Mouse (Mus musculus): ENCODE results near the gene Epc2.

Gene Epc2

DNA sequence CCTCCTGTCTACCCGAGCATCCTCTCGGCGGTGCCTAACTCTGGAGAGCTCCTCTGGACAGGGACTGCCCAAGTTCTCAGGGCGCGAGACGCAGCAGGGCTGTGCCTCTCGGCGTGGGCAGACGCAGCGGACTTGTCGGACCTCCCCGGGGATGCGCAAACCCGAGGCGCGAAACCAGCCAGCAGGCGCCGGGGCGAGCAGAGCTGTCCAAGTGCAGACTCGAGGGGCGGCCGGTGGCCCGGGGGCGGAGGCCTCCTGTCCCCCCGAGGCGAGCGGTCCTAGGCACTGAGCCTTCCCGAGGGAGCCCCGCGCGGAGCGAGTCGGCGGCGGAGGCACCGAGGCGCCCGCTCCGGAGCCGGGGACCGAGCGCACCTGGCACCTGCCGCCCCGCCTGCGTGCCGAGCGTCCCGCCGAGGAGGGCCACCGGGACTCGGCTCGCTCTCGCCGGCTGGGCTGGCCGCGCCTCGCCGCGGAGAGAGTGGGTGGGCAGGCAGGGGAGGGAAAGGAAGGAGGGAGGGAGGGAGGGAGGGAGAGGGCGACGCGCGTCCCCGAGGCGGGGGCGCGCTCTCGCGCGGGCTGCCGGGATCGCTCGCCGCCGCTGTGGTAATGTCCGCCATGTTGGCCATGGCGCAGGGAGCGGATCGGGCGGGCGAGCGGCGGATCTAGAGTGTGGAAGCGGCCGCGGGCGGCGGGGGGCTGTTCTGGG, at the start of gene Epc2:
Epc2 (plus strand) TSS at position 556 of the 706 bp plus-strand sequence.
- DNase-seq (ENCODE audit: low spot score) = peak; percentile 70

DNA sequence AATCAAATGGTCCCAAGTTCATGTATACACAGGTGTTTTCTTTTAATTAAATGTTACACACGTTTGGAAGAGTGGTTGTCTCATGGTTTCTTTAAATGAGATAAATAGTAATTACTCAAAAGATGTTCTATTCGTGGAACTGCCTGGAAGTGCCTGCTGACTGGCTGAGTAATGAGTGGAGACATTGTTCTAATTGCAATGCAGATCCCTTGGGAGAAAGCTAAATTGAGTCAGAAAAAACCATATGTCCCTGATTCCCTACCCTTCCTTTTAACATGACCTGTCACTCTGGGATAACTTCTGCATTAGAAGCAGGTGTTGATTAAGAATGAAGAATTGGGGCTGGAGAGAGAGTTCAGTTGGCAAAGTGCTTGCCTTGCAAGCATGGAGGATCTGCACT, 45.3 kb upstream of the Epc2 start:
- DNase-seq (ENCODE audit: low spot score) = no peak

DNA sequence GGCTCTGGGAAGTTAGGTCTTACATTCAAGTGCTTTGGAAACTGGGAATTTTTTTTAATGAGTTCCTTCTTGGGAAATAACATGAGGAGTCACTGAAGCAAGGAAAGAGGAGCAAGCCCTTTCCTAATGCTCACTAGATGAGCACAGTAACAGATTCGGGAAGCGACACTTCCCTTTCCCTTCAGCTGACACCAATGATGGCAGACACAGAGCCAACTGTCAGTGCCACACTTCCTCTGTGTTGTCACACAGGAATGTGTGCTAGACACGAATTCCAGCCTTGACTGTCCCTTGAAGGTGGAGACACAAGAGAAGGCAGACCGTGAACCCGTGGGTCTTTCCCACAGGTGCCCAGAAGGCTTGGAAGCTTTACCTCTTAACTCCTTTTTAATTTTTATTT, 39.6 kb upstream of the Epc2 start:
- DNase-seq (ENCODE audit: low spot score) = no peak

DNA sequence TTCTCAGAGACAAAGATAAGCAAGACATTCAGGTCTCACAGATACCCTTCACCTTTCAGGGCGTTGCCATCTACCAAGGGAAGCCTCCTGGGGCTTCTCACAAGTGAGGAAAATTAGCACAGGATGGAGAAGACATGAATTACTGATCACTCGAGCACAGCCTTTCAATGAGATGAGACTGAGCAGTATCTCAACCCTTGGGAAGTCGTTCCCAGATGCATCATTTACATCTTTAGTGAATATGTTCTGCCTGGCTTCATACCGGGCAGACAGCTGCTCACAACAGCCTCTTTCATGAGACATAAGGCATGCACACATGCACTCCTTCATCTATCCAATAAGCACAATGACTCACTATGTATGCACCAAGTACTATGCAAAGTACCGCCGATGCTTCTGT, 38.7 kb upstream of the Epc2 start:
- no peak for DNase-seq (ENCODE audit: low spot score)

DNA sequence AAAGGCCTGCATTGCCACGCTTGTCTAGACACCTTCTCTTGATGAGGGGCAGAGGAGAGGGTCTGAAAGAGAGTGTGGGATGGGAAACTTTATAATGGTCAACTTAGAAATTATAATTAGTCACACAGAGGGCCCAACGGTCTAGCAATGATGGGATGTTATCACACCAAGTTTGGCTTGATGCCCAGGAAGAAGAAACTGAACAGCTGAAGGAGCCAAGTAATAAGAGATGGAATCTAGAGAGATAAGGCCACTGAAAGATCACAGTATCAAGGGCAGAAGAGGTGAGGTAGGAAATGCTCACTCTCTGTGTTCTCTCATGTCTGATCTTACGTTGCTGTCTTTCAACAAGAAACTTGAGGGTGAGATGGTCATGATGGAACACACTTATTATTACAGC, 35.4 kb upstream of the Epc2 start:
- no peak for DNase-seq (ENCODE audit: low spot score)

DNA sequence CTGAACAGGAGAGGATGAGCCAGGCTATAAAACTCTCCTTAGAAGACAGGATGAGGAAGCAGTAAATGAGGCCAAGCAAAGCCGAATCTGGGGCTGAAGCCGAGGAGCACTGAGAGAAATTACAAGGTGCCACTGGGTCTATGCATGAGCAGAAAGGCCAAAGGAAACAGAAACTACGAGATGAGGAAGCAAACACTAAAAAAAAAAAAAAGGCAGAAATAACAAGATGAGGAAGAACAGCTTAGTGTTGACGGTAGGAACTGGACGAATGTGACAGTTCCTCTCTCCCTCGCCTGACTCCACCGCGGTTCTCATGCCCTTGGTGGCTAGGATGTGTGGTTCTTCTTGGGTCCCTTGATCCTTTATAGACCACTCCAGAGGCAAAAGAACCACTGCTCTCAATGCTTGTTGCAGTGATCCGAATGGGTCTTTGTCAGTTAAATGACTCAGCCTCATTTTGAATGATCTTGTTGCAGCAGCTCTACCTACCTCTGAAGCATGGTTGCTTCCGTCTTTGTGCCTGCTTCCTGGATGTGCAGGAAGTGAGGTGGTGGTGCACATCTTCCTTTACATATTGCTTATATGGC, 34.2 kb upstream of the Epc2 start:
- no peak for DNase-seq (ENCODE audit: low spot score)

DNA sequence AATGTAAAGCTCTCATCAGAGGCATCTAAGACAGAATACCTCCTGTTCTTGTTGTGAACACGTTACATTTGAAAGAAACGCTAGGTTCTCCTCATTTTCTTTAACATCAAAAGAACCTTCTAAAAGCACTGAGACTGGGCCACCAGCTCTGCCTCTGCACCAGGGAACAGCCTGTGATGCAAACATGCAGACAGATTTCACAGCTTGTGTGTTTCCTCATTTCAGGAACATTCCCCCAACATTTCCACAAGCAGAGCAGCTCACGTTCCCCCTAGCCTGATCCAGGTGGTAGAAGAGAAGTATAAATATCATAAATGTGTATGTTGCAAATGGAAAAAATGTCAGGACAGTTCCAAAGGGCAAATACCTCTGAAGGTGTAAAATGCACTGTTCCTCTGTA, 30.9 kb upstream of the Epc2 start:
- no peak for DNase-seq (ENCODE audit: low spot score)

DNA sequence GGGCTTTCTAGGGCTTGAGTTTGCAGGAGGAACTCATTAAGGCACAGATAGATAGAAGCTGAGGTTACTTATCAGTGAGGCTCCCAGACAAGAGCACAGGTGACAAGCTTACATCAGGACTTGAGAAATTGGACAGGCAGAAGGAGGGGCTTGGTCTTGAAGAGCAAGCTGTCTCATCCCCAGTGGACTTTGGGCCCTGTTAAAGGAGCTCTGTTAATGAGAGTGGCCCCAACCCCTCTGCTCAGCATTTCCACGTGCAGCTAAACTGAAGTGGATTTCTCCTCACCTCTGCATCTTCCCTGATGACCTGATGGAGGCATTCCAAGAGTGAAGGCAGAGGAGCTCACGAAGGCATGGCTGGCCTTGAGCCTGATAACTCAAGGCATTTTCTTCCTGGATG, 27.4 kb upstream of the Epc2 start:
- DNase-seq (ENCODE audit: low spot score) = no peak

DNA sequence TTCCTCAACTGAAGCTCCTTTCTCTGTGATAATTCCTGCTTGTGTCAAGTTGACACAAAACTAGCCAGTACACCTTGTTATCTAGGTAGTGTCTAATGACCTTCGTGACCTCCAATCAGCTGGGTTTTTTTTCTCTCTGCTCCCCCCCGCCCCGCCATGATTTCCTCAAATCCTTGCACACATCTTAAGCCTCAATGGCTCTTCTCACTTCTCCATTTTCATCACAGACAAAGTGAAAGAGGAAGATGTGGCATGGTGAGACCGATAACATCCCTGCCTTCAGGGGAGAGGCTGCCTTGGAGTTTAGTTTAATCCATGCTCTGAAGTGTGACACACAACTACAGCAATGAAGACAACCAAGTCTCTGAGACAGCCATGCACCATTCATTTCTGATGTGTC, 26.5 kb upstream of the Epc2 start:
- DNase-seq (ENCODE audit: low spot score) = no peak

DNA sequence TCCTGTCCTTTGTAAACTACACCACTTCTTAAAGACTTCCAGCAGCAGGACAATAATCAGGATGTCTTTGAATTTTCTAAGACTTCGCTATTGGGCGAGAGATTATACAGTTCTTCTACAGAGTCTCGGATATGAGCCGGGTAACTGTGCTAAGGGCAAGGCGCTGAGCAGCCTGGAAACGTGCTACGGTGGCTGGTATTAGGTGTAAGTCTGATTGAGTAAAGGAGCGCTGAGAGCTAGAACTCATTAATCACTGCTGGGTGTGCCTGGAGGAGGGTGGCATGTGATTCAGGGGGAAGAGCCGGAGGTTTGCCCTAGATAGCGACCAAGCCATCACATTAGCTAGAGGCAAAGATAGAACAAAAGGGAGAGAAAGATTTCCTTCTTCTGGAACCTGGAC, 25.1 kb upstream of the Epc2 start:
- DNase-seq (ENCODE audit: low spot score) = no peak

DNA sequence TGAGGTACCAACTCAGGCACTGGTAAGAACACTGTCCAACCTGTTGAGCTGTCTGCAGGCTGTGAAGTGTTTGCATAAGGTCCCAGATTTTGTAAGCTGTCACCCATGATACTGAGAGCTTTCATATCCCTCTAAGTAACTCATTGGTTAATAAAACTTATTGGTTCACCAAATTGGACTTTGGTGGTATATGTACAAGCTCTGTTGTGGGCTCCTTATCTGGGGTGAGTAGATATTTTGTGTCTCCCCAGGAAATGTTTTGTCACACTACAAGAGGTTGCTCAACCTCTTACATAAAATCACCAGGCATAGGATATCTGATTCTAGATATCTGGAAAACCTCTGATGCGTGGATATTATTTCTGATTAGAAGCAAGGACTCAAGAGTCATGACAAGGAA, 20.3 kb upstream of the Epc2 start:
- DNase-seq (ENCODE audit: low spot score) = no peak

DNA sequence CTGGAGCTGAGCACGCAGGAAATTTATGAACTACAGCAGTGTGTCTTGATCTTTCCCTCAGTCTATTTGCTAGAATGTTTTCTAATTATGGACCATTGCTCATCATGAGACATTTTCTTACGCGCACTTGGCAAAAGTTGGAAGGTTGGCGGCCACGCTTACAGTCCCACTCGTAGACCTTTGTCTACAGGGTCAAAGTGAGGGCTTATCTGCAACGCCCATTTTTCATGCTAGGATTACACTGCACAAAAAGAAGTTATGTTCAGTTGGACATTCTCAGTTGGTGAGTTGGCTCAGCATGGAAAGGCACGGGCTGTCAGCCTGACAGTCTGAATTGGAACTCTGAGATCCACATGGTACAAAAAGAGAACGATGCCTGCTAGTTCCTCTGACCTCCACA, 18.1 kb upstream of the Epc2 start:
- no peak for DNase-seq (ENCODE audit: low spot score)

DNA sequence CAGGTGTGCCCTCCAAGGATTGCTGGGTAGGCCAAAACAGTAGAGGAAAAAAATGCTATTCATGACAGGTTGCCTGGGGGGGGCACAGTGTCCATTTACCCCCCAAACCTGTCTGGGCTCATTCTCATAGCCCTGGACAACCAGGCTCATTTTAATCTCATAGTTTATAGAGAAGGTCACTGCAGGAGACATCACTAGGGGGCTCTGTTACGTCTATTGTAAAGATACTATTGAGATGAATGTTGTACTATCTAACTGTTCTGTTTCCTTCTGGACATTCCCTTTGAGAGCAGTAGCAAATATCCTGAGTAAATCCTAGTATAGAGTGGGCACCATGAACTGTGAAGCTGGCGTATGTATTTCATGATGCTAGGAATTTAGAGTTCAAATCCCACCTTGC, 5.0 kb upstream of the Epc2 start:
- no peak for DNase-seq (ENCODE audit: low spot score)

DNA sequence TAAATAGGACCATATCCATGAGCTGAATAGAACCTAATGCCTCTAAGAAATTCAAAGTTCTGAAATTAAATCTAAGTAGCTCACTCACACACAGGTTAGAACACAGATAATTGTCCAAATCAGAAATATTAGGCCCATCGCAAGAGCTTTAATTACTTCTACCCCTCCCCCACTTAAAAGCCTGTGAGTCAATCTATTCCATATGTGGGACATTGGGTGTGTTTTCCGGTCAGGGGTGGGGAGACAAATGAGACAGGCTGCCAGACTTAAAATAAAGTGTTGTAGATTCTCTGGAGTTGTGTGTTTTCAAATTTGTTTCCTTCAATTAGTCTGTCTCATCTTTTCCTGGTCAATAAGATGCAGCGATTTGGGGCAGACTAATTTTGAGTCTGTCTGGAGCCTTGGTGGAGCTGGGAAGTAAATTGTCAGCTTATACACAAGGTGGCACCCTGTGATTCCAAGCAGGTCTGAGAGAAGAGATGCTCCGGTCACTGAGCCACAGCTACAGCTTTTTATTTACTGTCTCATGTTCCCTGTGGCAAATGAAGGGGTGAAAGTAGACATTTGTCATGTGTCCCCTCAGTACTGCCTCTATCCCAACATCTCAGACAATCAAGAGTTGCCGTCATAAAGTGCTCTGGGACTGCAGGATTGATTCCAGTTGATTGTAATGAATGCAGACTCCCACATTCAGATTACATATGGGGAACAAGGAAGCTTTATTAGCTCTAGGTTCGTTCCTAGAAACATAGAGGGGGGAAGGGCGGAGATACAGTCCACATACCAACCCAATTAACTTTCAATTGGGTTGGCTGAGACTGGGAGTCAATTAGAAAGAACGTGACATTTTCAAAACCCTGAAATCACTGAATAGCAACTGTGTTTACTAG, 3.5 kb upstream of the Epc2 start:
- DNase-seq (ENCODE audit: low spot score) = no peak

DNA sequence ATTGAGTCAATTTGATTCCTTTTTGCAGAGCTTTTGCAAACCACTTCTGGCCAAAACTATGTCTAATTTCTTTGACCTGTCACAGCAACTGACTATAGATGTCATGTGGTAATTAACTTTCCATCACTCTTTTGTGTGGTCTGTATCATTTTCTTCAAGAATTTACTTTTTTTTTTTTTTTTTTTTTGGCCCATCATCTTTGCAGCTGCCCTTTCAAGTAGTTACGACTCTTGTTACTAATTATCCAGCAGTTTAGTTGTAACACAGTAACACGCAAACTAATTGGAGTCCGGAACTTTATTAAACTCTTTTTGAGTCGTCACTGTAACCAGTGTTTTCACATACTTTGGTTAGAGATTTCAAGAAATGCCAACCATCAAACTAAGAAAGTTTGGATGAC, 819 bp upstream of the Epc2 start:
- DNase-seq (ENCODE audit: low spot score) = no peak

DNA sequence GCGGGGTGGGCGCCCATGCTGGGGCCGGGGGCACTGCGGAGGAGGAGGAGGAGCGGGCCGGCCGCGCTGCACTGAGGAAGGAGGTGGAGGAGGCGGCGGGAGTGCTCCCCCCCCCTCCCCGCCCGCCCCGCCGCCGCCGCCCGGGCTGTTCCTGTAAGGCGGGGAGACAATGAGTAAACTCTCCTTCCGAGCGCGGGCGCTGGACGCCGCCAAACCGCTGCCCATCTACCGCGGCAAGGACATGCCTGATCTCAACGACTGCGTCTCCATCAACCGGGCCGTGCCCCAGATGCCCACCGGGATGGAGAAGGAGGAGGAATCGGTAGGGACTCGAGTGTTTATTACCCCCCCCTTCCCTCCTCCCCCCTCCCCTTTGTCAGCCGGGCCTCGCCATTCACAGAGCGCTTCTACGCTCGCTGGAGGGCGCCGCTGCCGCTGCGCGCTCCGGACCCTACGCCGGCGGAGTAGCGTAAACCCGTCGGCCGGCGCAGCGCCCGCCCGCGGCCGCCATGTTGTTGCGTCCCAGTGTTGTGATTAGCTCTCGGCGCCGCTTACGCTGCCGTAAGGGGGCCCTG, 438 bp downstream of the Epc2 start:
- DNase-seq (ENCODE audit: low spot score) = peak; percentile 94

DNA sequence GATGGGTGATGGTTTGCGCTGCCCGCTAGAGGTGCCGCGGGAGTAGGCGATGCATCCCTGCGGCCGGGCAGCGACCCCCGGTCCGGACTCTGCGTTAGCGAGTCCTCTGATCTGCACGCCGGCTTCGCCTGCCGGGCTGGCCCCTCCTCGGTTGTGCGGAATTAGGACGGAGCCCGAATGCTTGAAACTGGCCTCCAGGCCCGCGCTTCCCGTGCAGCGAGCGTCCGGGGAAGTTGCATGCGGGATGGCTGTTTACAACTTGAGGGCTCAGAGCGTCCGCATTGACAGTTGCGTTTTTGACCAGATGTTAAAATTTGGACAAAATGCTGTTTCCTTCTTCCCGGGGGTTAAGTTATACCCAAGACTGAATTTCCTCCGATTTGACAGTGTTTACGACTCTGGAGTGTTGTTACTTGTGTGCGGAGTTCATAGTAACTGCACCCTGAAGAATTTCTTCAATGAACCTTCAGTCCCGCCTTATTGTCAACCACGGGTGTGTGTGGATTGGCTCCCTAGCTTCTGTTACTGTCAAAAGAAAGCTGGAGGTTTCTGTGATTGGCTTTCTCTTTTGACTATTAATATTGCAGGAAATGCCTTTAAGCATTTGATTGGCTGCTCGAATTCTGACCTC, 1.3 kb downstream of the Epc2 start:
- DNase-seq (ENCODE audit: low spot score) = peak; percentile 5

DNA sequence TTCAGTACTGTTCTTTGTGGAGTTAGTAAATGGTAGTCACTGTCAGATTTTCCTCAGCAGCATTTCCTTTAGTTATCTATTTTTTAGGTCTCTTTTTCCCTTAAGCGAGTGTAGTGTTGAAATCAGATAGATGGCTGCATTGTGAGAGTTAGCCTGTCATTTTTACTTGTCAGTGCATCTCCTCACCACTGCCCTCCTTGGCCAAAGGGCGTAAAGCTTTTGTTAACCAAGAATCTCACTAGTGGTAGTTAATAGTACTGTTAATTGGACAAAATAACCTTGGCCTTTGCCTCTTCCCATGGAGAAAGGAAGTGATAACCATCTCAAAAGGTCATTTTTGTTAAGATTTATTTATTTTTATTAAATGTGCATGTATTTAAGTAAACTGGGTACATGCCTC, 6.5 kb downstream of the Epc2 start:
- no peak for DNase-seq (ENCODE audit: low spot score)

DNA sequence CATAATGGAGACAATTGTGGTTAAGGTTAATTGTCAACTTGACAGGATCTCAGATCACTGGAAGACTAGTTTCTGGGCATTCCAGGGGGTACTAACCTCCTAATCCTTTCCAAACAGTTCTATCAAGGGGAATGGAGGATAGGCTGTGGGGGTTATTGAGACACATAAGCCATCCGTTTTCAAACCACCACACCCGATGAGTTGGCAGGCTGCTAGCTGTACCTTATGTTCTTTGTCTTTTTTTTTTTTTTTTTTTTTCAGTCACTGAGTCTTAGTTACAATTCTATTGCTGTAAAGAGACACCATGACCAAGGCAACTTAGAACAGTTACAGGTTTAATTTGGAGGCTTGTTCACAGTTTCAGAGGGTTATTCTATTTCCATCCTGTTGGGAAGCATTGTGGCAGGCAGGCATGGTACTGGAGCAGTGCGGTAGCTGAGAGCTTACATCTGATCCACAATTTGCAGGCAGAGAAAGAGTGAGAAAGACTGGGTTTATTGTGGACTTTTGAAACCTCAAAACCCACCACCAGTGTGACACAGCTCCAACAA, 14.5 kb downstream of the Epc2 start:
- DNase-seq (ENCODE audit: low spot score) = no peak

DNA sequence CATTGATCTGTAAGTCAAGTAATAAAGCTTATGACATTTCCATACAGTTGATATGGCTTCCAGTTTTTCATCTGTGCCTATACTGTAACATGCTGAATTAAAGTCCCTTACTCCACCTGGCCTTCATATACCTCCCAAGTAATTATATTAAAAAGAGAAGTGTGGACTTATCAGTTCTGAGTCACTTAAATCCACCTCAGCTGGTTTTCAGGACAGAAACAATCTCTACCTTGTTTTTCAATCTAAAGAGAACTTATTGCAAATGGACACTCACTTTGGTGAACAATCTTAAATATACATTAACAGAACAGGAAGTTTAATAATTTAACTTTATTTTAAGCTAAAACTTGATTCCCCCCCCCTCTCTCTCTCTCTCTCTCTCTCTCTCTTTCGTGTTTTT, 15.8 kb downstream of the Epc2 start:
- DNase-seq (ENCODE audit: low spot score) = no peak

DNA sequence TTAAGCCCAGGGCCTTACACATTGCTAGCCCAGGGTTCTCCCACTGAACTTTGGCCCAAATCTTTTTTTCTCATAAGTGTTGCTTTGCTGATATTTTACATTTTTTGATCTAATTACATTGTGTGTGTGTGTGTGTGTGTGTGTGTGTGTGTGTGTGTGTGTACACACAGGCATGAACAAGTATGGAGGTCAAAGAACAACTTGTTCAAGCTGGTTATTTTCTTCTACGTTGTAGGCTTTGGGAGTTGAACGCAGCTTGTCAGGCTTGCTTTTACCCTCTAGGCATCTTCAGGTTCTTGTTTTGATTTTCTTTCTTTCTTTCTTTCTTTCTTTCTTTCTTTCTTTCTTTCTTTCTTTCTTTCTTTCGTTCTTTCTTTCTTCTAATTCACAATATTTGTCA, 19.9 kb downstream of the Epc2 start:
- no peak for DNase-seq (ENCODE audit: low spot score)

Data from ovary, postnatal 10 days (tissue).